Mouse (Mus musculus) neural tube, embryonic 14.5 days (tissue): ENCODE data around the gene Acvr1. TPM values are rescaled to one million over a fixed set of nuclear protein-coding genes. Genes with fewer than 3 reads are reported as not detected.

Source experiments
- ATAC-seq: fragments of 200-750 bp; cut with Nextera tagmentation; 2 replicates; pipeline ENCODE4 v1.8.0; 2017; ENCODE audit warnings: low read depth, mild to moderate bottlenecking, moderate TSS enrichment, moderate library complexity
- H3K27ac ChIP-seq: fragments of 300-500 bp; sonication (generic); 2 replicates; pipeline ENCODE4 v1.5.1; 2014; ENCODE audit warnings: low read depth, mild to moderate bottlenecking, control low read depth, low read length, moderate library complexity, mixed read lengths
- H3K27me3 ChIP-seq: fragments of 300-500 bp; sonication (generic); 2 replicates; pipeline ENCODE4 v1.6.1; 2014; ENCODE audit warnings: low read length; ENCODE audit not compliant: control insufficient read depth, insufficient read depth
- H3K36me3 ChIP-seq: fragments of 300-500 bp; sonication (generic); 2 replicates; pipeline ENCODE4 v1.6.1; 2014; ENCODE audit warnings: low read length, mixed read lengths; ENCODE audit not compliant: control insufficient read depth, insufficient read depth
- H3K4me1 ChIP-seq: fragments of 300-500 bp; sonication (generic); 2 replicates; pipeline ENCODE4 v1.6.1; 2014; ENCODE audit warnings: low read length; ENCODE audit not compliant: control insufficient read depth, insufficient read depth
- H3K4me2 ChIP-seq: fragments of 300-500 bp; sonication (generic); 2 replicates; pipeline ENCODE4 v1.6.1; 2014; ENCODE audit warnings: mild to moderate bottlenecking, low read depth, low read length, control low read depth
- H3K4me3 ChIP-seq: fragments of 300-500 bp; sonication (generic); 2 replicates; pipeline ENCODE4 v1.5.1; 2014; ENCODE audit warnings: low read depth, low read length, control low read depth, mixed read lengths
- H3K9ac ChIP-seq: fragments of 300-500 bp; sonication (generic); replicated peaks from 2 replicates; pipeline ENCODE4 v1.6.1; 2014; ENCODE audit warnings: low read depth, mild to moderate bottlenecking, control low read depth, low read length, mixed read lengths
- H3K9me3 ChIP-seq: fragments of 300-500 bp; sonication (generic); 2 replicates; pipeline ENCODE4 v1.6.1; 2016; ENCODE audit warnings: low read length; ENCODE audit not compliant: control insufficient read depth
- WGBS: fragments of 180-500 bp; shearing (Covaris S2); extraction: QIAGEN DNeasy Blood & Tissue Kit; methylation state at CpG from one replicate; pipeline ENCODE4 v1.1.7; 2014; 5-methylcytosine and 5-hydroxymethylcytosine counted together
- polyA plus RNA-seq: library from polyadenylated mRNA; unstranded; fragments of >200 nt; fragmentation: Nextera tagmentation; extraction: Ambion mirVana; gene quantifications from 2 replicates; pipeline ENCODE4 v1.2.1, GENCODE M21; 2014

The Acvr1 gene
- 8.5 and 8.6 TPM in 2 replicates for polyA plus RNA-seq

GRCm38 (mm10) chr2:58567066-58567810 lies at the start of gene Acvr1, which contains the start of gene Upp2:
Gene Acvr1 (minus strand): TSS chr2:58567157.
Gene Upp2 (plus strand): TSS chr2:58567298.
- Histone ChIP-seq H3K36me3 (no peaks in the 10 kb centered on the region), H3K4me1 (peaks cover 22% of the 10 kb centered on the region), H3K4me2 (peak within 1 kb of the TSS; percentile 65), H3K27me3 (0 out of 2 replicates have a peak, but pooled peaks cover 2% of the 10 kb centered on the region), H3K9me3 (no peaks in the 10 kb centered on the region), H3K9ac (peak within 1 kb of the TSS; percentile 97), H3K27ac (peak within 1 kb of the TSS; percentile 99), H3K4me3 (peak within 1 kb of the TSS; percentile 94)
- WGBS = under 1% methylated on average over 58 of the region's 80 CpGs
- peak; percentile 95 for ATAC-seq

DNA sequence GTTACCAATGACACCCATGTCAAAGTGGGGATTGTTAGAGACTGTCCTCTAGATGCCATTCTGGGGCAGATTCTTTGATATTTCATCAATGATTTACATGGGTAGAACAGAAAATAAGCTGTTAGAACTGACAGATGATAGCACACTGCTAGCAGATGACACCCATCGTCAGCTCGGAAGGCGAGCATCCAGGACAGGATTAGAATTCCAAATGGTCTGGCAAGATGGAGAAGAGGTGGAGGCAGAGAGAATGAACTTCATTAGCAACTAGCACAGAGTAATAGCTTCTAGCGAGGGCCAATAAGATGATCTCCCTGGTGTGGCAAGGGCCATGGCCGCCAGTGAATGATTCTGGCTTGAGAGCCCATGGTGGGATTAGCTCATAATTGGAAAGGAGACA lies 48.8 kb upstream of the Acvr1 start:
- 90% methylated on average over 5 of the region's 5 CpGs for WGBS
- ATAC-seq = no peak
- Histone ChIP-seq H3K9ac (no peak overlapping the region), H3K27me3 (no peaks in the 10 kb centered on the region), H3K9me3 (no peaks in the 10 kb centered on the region), H3K4me2 (no peak overlapping the region), H3K27ac (no peak overlapping the region), H3K36me3 (no peaks in the 10 kb centered on the region), H3K4me3 (no peak overlapping the region), H3K4me1 (no peaks in the 10 kb centered on the region)

GRCm38 (mm10) chr2:58614851-58615250 lies 47.9 kb upstream of the Acvr1 start:
- no peak overlapping the region for H3K27ac ChIP-seq
- 97% methylated on average over 8 of the region's 8 CpGs for WGBS
- no peaks in the 10 kb centered on the region for H3K9me3 ChIP-seq
- H3K4me3 ChIP-seq = no peak overlapping the region
- H3K4me1 ChIP-seq = no peaks in the 10 kb centered on the region
- no peak for ATAC-seq
- H3K9ac ChIP-seq = no peak overlapping the region
- H3K4me2 ChIP-seq = no peak overlapping the region
- H3K27me3 ChIP-seq = no peaks in the 10 kb centered on the region
- no peaks in the 10 kb centered on the region for H3K36me3 ChIP-seq

GRCm38 (mm10) chr2:58613720-58614119 lies 46.8 kb upstream of the Acvr1 start:
- no peaks in the 10 kb centered on the region for H3K36me3 ChIP-seq
- no peak for ATAC-seq
- 91% methylated on average over 3 of the region's 3 CpGs for WGBS

GRCm38 (mm10) chr2:58604791-58605190 lies 37.8 kb upstream of the Acvr1 start:
- Histone ChIP-seq H3K27me3 (no peaks in the 10 kb centered on the region), H3K4me2 (no peak overlapping the region), H3K9me3 (no peaks in the 10 kb centered on the region), H3K4me1 (no peaks in the 10 kb centered on the region), H3K4me3 (no peak overlapping the region), H3K9ac (no peak overlapping the region), H3K27ac (no peak overlapping the region), H3K36me3 (no peaks in the 10 kb centered on the region)
- 90% methylated on average over 3 of the region's 3 CpGs for WGBS
- no peak for ATAC-seq

More at GRCm38 (mm10) chr2:58613720-58614119, 46.8 kb upstream of the Acvr1 start:
- H3K4me1 ChIP-seq = no peaks in the 10 kb centered on the region
- H3K4me3 ChIP-seq = no peak overlapping the region
- no peaks in the 10 kb centered on the region for H3K9me3 ChIP-seq
- H3K9ac ChIP-seq = no peak overlapping the region
- no peaks in the 10 kb centered on the region for H3K27me3 ChIP-seq
- H3K4me2 ChIP-seq = no peak overlapping the region
- H3K27ac ChIP-seq = no peak overlapping the region

DNA sequence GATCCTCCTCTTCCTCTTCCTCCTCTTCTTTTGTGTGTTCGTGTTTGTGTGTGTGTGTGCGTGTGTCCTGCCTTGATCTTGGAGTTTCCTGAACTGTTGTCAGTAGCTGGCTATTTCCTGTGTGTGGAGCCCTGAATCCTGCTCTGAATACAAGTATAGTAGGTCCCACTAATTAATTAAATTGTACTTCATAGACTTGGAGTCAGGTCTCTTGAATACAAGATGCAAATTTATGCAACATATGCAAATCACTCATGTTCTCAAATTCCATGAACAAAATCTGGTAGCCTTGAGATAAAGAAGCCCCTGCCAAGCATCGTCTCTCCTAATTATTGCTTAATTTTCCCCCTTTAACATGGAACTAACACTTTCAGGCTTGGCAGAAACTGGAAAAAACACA lies 36.4 kb upstream of the Acvr1 start:
- no peaks in the 10 kb centered on the region for H3K9me3 ChIP-seq
- no peak for ATAC-seq
- H3K27ac ChIP-seq = no peak overlapping the region
- H3K36me3 ChIP-seq = no peaks in the 10 kb centered on the region
- H3K27me3 ChIP-seq = no peaks in the 10 kb centered on the region
- no peaks in the 10 kb centered on the region for H3K4me1 ChIP-seq
- no peak overlapping the region for H3K9ac ChIP-seq
- H3K4me3 ChIP-seq = no peak overlapping the region
- H3K4me2 ChIP-seq = no peak overlapping the region
- WGBS = 85% methylated on average over 3 of the region's 3 CpGs

DNA sequence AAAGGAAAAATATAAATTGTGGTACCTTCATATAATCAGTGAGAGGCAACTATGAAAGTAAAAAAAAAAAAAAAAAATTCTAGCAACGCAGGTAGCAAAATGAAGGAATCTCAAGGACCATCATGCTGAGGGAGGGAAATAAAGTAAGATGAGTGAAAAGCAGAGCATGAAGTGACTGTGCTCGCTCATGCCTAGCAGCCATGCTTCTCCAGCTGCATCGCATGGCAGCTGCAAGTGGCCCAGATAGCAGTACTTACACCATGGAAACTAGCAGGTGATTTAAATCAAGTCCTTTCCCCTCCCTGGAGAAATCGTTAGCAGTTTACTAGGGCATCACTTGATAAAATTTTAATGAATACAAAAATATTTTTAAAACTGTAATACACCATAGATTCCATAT lies 34.4 kb upstream of the Acvr1 start:
- Histone ChIP-seq H3K9ac (no peak overlapping the region), H3K27me3 (no peaks in the 10 kb centered on the region), H3K36me3 (no peaks in the 10 kb centered on the region), H3K4me2 (no peak overlapping the region), H3K4me3 (no peak overlapping the region), H3K4me1 (no peaks in the 10 kb centered on the region), H3K27ac (no peak overlapping the region), H3K9me3 (no peaks in the 10 kb centered on the region)
- 87% methylated on average over 4 of the region's 4 CpGs for WGBS
- ATAC-seq = no peak

- Histone ChIP-seq H3K9ac (no peak overlapping the region), H3K4me1 (no peaks in the 10 kb centered on the region), H3K27me3 (no peaks in the 10 kb centered on the region), H3K4me2 (no peak overlapping the region), H3K27ac (no peak overlapping the region), H3K9me3 (no peaks in the 10 kb centered on the region), H3K4me3 (no peak overlapping the region), H3K36me3 (no peaks in the 10 kb centered on the region)
- no peak for ATAC-seq
- 94% methylated on average over 6 of the region's 6 CpGs for WGBS
Observed at GRCm38 (mm10) chr2:58599639-58600038, 32.7 kb upstream of the Acvr1 start.

- Histone ChIP-seq H3K9me3 (no peaks in the 10 kb centered on the region), H3K4me1 (no peaks in the 10 kb centered on the region), H3K36me3 (no peaks in the 10 kb centered on the region), H3K27me3 (no peaks in the 10 kb centered on the region), H3K4me3 (no peak overlapping the region), H3K27ac (no peak overlapping the region), H3K9ac (no peak overlapping the region), H3K4me2 (no peak overlapping the region)
- no peak for ATAC-seq
- 85% methylated on average over 3 of the region's 3 CpGs for WGBS
Observed at GRCm38 (mm10) chr2:58597556-58597955, 30.6 kb upstream of the Acvr1 start.
